Mouse (Mus musculus) embryonic facial prominence, embryonic 11.5 days (tissue): Measurements from ENCODE around the gene Eml1. TPM values are rescaled to one million over a fixed set of nuclear protein-coding genes. Genes with fewer than 3 reads are reported as not detected.
A peak's percentile ranks its signal among the peaks of the same experiment; 100 is the strongest.

Source experiments
- ATAC-seq: fragments of 200-750 bp; cut with Nextera tagmentation; replicated peaks from 2 replicates; pipeline ENCODE4 v1.8.0; 2017; ENCODE audit warnings: low read depth; ENCODE audit not compliant: insufficient number of reproducible peaks, low FRiP score, low TSS enrichment
- DNase-seq: peaks from one replicate; pipeline ENCODE4 v3.0.0-alpha.2; 2015; ENCODE audit warnings: low spot score
- H3K27ac ChIP-seq: fragments of 300-500 bp; sonication (generic); replicated peaks from 2 replicates; pipeline ENCODE4 v1.5.1; 2014; ENCODE audit warnings: mild to moderate bottlenecking, low read depth, low read length, control low read depth
- H3K27me3 ChIP-seq: fragments of 300-500 bp; sonication (generic); 2 replicates; pipeline ENCODE4 v1.6.1; 2014; ENCODE audit warnings: mild to moderate bottlenecking, low read length, moderate library complexity, mixed read lengths; ENCODE audit not compliant: control insufficient read depth, insufficient read depth
- H3K36me3 ChIP-seq: fragments of 300-500 bp; sonication (generic); replicated peaks from 2 replicates; pipeline ENCODE4 v1.6.1; 2014; ENCODE audit warnings: low read depth, mild to moderate bottlenecking, low read length, moderate library complexity, mixed read lengths; ENCODE audit not compliant: control insufficient read depth, insufficient read depth
- H3K4me1 ChIP-seq: fragments of 300-500 bp; sonication (generic); 2 replicates; pipeline ENCODE4 v1.6.1; 2014; ENCODE audit warnings: low read length, mixed read lengths; ENCODE audit not compliant: control insufficient read depth, insufficient read depth
- H3K4me2 ChIP-seq: fragments of 300-500 bp; sonication (generic); 2 replicates; pipeline ENCODE4 v1.6.1; 2014; ENCODE audit warnings: low read depth, mild to moderate bottlenecking, control low read depth, low read length, moderate library complexity
- H3K4me3 ChIP-seq: fragments of 300-500 bp; sonication (generic); 2 replicates; pipeline ENCODE4 v1.5.1; 2014; ENCODE audit warnings: low read depth, low read length, control low read depth
- H3K9ac ChIP-seq: fragments of 300-500 bp; sonication (generic); replicated peaks from 2 replicates; pipeline ENCODE4 v1.6.1; 2014; ENCODE audit warnings: mild to moderate bottlenecking, control low read depth, low read length
- H3K9me3 ChIP-seq: fragments of 300-500 bp; sonication (generic); replicated peaks from 2 replicates; pipeline ENCODE4 v1.6.1; 2016; ENCODE audit warnings: mild to moderate bottlenecking, low read length, inconsistent platforms, mixed read lengths; ENCODE audit not compliant: control insufficient read depth
- WGBS: fragments of 180-500 bp; shearing (Covaris S2); extraction: QIAGEN DNeasy Blood & Tissue Kit; methylation state at CpG from one replicate; pipeline ENCODE4 v1.1.7; 2014; 5-methylcytosine and 5-hydroxymethylcytosine counted together
- polyA plus RNA-seq: library from polyadenylated mRNA; unstranded; fragments of >200 nt; fragmentation: Nextera tagmentation; extraction: Ambion mirVana; gene quantifications from 2 replicates; pipeline ENCODE4 v1.2.1, GENCODE M21; 2014

Gene Eml1
- polyA plus RNA-seq, 1 experiment from 2014 or later: 69.7 TPM

DNA sequence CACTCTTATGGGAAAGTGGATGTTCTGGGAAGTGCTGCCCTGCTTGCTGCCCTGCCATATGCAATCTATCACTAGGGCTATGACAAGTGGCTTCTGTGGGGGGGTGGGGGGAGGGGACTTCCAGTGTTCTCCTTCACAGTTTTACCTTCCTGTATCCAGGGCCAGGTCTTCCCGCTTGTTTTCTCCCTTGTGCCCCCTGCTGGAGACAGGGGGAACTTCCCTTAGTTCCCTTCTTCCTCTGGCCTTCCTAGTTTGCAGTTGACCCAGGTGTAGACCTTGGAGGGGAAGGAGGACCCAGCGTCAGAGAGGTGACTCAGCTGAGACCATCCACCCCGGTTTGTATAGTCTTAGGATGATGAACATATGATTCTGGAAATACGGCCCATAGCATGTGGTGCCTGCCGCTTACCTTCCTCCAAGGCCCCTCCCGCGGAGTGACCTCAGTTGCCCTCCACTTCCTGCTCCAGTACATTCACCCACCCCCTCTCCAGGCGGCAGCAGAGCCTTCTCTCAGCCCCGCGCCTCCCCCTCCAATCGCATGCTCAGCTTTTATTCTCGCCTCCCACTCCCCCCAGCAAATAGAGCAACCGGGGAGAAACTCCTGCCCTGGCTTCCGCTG, 32.1 kb upstream of the Eml1 start:
- H3K9me3 ChIP-seq: no peaks in the 10 kb centered on the region
- WGBS: 12% methylated on average over 14 of the region's 14 CpGs
- H3K4me1 ChIP-seq: peaks cover 7% of the 10 kb centered on the region
- no peak overlapping the region; the same call in 1 of the 2 replicates for H3K4me2 ChIP-seq
- peak; percentile 71 for DNase-seq
- no peak overlapping the region for H3K27ac ChIP-seq
- no peak overlapping the region for H3K9ac ChIP-seq
- no peaks in the 10 kb centered on the region for H3K36me3 ChIP-seq
- no peak overlapping the region for H3K4me3 ChIP-seq
- H3K27me3 ChIP-seq: peaks cover 3% of the 10 kb centered on the region
- no peak for ATAC-seq

DNA sequence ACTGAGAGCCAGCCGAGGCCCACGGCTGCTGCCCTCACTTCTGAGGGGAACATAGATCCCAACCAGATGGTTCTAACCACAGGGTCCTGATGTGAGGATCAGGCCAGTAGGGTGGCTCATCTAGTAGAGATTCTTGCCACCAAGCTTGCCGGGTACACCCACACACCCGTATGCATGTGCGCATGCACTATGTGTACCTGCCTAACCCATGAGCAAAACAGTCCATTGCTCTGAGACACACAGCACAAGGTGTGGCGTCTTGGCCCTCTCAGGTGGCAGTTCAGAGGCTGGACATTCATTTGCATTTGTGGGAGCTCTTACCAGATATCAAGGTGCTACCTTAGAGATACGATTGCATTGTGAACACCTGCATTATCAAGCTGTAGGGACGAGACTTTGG, 22.6 kb upstream of the Eml1 start:
- H3K27ac ChIP-seq: no peak overlapping the region
- no peak overlapping the region for H3K9ac ChIP-seq
- 73% methylated on average over 8 of the region's 8 CpGs for WGBS
- no peak overlapping the region for H3K4me3 ChIP-seq
- peaks cover 7% of the 10 kb centered on the region for H3K4me1 ChIP-seq
- DNase-seq: no peak
- H3K4me2 ChIP-seq: no peak overlapping the region
- no peaks in the 10 kb centered on the region for H3K36me3 ChIP-seq
- no peak for ATAC-seq
- no peaks in the 10 kb centered on the region for H3K9me3 ChIP-seq
- peaks cover 15% of the 10 kb centered on the region; the same call in 1 of the 2 replicates for H3K27me3 ChIP-seq

DNA sequence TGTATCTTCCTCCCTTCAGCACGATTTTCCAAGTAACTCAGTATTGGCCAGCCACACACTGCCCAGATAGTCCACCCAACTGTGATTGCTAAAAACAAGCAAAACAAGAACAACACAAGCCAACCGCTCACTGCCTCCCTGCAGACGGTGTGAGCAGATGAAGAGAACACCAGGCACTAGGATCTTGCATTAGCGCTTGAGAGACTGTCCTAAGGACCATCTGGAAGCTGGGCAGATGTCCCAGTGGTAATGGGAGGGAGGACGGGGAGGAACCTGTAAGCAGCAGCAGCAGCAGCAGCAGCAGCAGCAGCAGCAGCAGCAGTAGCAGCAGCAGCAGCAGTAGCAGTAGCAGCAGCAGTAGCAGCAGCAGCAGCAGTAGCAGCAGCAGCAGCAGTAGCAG, 21.7 kb upstream of the Eml1 start:
- no peak for ATAC-seq
- WGBS: 72% methylated on average over 5 of the region's 5 CpGs
- Histone ChIP-seq H3K4me3 (no peak overlapping the region), H3K9me3 (no peaks in the 10 kb centered on the region), H3K36me3 (no peaks in the 10 kb centered on the region), H3K4me2 (no peak overlapping the region), H3K27me3 (peaks cover 20% of the 10 kb centered on the region), H3K9ac (no peak overlapping the region), H3K4me1 (peaks cover 7% of the 10 kb centered on the region), H3K27ac (no peak overlapping the region)
- no peak for DNase-seq

DNA sequence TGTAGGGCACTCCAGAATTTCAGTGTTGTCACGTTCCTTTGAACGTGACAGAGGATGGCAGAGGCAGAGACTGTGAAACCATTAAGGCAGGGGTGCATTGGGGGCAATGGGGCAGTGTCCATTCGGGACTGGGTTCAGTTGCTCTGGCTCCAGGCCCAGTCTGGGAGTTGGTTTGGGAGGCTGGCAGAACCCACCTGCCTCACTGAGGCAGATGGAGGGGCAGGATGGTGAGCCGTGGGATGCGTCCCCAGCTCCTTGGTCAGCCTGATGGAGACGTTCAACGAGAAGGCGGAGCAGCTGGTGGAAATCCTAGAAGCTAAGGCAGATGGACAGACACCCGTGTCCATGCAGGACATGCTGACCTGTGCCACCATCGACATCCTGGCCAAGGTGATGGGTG, 19.8 kb upstream of the Eml1 start:
- H3K27ac ChIP-seq: no peak overlapping the region
- WGBS: 86% methylated on average over 10 of the region's 10 CpGs
- H3K9me3 ChIP-seq: no peaks in the 10 kb centered on the region
- no peak overlapping the region for H3K9ac ChIP-seq
- no peak for ATAC-seq
- no peak overlapping the region for H3K4me3 ChIP-seq
- H3K36me3 ChIP-seq: no peaks in the 10 kb centered on the region
- no peak overlapping the region for H3K4me2 ChIP-seq
- no peak for DNase-seq
- peaks cover 7% of the 10 kb centered on the region for H3K4me1 ChIP-seq
- H3K27me3 ChIP-seq: peaks cover 23% of the 10 kb centered on the region

DNA sequence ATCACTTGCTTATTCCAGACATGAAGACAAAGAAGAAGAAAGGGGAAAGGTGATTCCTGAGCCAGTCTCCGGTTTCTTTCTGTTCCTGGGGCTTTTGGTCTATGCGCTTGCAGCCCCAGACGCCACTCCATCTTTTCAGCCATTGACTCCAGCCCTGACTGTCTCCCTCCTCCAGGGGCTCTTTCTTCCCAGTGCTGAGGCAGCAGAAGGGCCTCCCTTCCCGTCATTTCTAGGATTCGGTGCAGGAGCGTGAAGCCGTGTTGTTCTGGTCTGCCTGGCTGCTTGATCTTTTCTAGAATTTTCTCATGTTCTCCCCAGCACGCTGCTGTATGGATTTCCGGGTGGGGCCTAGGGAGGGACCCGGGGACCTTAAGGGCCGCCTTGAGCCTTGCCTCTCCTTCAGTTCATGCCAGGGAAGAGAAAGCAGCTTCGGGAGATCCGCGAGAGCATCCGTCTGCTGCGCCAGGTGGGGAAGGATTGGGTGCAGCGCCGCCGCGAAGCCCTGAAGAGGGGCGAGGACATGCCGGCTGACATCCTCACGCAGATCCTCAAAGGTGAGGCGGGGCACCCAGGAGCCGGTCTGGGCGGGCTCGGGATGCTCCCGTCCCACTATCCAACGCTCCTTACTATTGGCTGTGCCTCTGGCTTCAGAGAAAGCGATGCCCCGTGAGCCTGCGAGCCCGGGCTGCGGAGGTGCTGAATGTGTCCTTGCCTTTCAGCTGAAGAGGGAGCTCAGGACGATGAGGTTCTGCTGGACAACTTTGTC, 18.2 kb upstream of the Eml1 start:
- peak; percentile 40 for DNase-seq
- Histone ChIP-seq H3K27me3 (peaks cover 23% of the 10 kb centered on the region), H3K9me3 (no peaks in the 10 kb centered on the region), H3K27ac (no peak overlapping the region), H3K4me1 (peaks cover 7% of the 10 kb centered on the region), H3K36me3 (no peaks in the 10 kb centered on the region), H3K4me2 (peak overlapping the region; percentile 46), H3K4me3 (peak overlapping the region; percentile 17; the same call in 1 of the 2 replicates), H3K9ac (peak overlapping the region; percentile 41)
- ATAC-seq: no peak
- 8% methylated on average over 35 of the region's 35 CpGs for WGBS

DNA sequence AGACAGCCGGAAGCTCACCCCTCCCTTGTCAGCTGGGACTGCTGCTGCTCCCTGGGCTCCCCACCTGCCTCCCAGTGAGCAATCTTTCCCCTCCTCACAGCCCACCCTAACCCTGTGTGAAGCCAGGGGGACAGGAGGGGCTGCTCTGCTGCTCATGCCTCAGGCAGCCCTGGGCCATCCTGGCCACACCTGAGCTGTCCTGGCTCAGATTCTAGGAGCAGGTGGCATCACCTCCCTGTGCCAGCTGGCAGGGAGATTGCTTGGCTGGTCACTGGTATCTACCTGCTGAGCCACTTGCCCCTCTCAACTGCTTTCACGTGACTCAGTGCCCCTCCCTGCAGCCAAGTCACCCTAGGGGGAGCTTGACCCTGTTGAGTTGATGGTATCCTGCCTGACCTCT, 16.5 kb upstream of the Eml1 start:
- Histone ChIP-seq H3K9me3 (no peaks in the 10 kb centered on the region), H3K4me1 (peaks cover 7% of the 10 kb centered on the region), H3K27ac (no peak overlapping the region), H3K36me3 (no peaks in the 10 kb centered on the region), H3K27me3 (peaks cover 23% of the 10 kb centered on the region), H3K4me2 (no peak overlapping the region), H3K9ac (no peak overlapping the region), H3K4me3 (no peak overlapping the region)
- DNase-seq (no peak), ATAC-seq (no peak)
- 69% methylated on average over 2 of the region's 2 CpGs for WGBS

DNA sequence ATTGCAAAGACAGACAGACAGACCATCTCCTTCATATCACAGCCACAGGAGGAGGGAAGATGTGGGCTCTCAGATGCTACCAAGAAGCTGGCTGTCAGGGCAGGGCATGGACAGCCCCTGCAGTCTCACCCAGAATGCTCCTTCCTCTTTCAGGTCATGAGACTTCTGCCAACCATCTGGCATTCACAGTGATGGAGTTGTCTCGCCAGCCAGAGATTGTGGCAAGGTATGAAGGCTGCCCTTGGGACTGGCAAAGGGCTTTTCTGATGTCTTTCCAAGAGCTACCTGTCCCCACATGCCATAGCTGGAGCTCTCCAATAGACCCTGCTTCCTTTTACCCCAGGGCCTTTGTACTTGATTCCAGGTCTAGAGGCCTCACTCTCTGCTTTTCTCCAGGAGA, 15.5 kb upstream of the Eml1 start:
- no peak overlapping the region for H3K9ac ChIP-seq
- no peaks in the 10 kb centered on the region for H3K9me3 ChIP-seq
- ATAC-seq (no peak), DNase-seq (no peak)
- H3K36me3 ChIP-seq: no peaks in the 10 kb centered on the region
- H3K4me3 ChIP-seq: no peak overlapping the region
- H3K27me3 ChIP-seq: peaks cover 23% of the 10 kb centered on the region
- H3K4me2 ChIP-seq: no peak overlapping the region
- H3K27ac ChIP-seq: no peak overlapping the region
- peaks cover 7% of the 10 kb centered on the region for H3K4me1 ChIP-seq
- WGBS: 83% methylated on average over 1 of the region's 1 CpGs

DNA sequence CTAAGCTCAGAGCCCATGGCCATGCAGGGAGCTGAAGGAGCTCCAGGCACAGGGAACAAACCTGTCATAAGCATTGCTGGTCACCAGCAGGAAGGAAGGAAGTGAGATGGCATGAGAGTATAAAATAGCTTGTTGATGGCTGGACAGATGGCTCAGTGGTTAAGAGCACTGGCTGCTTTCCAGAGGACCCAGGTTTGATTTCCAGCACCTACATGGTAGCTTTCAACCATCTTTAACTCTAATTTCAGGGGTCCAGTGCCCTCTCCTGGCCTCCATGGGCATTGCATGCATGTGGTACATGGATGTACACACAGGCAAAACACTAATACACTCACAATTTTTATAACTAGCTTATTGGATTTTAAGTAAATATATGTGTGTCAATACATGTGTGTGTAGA, 14.8 kb upstream of the Eml1 start:
- no peaks in the 10 kb centered on the region for H3K9me3 ChIP-seq

More for the DNA sequence above, 14.8 kb upstream of the Eml1 start:
- no peak for DNase-seq
- Histone ChIP-seq H3K36me3 (no peaks in the 10 kb centered on the region), H3K4me3 (no peak overlapping the region), H3K9ac (no peak overlapping the region), H3K4me1 (peaks cover 7% of the 10 kb centered on the region), H3K4me2 (no peak overlapping the region), H3K27ac (no peak overlapping the region), H3K27me3 (peaks cover 23% of the 10 kb centered on the region)
- no peak for ATAC-seq
